ENCODE assay signal across 21 mouse cellular contexts in the genomic region with DNA sequence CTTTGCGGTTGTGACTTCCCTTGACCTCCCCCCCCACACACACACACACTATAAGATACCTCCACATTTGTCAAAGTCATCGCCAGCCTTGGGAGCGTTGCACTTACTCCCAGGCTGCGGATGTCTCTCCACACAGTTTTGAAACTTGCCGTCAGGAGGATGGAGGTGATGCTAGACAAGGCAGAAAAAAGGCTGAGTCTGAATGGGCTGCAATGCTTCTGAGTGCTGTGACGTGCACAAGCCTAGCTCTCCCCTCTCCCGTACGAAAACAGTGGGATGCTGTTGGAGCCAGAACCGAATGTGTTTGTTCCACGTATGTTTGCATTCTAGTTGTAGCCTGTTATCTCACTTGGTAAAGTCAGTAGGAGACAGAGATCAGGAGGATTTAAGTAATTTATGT. TPM values are rescaled to one million over a fixed set of nuclear protein-coding genes. Genes with fewer than 3 reads are reported as not detected.
DNase-seq lines count a peak whose midpoint lies in the region; ATAC-seq and TF ChIP-seq lines count a peak whose summit lies in the region.
"Had no signal": no experiment of that assay in that cellular context is flagged by ENCODE, and none has a peak within 500 bp of the region (broad histone marks: within the 10 kb centered on the region; RNA-seq: fewer than 3 reads in every experiment).

No protein-coding gene starts in this region.

- TF ChIP-seq EP300 in MEL (IDR thresholded peaks at IDR 0.05; ENCODE audit: low read depth in 1 of 2, low read length in 2 of 2), result no peak

- DNase-seq in heart, postnatal 4 days, result no peak
- DNase-seq in heart, postnatal 36 days, result no peak
- DNase-seq in MEL (ENCODE audit: low read depth, low spot score), result no peak
- DNase-seq in cerebellum, postnatal 36 days, result no peak
- DNase-seq: adrenal gland, postnatal 10 days; cerebellum, adult 11-12 months; cerebellum, adult 9-10 months; cerebellum, postnatal 25 days; gastrocnemius, postnatal 10 days; heart, postnatal 10 days; kidney, adult 8-10 months had no signal

- no peak for TF ChIP-seq POLR2A in MEL (IDR thresholded peaks at IDR 0.05; ENCODE audit: control insufficient read depth in 1 of 2, insufficient read depth in 1 of 2, low read depth in 1 of 2, low read length in 2 of 2, poor library complexity in 1 of 2)

- H3K4me1 ChIP-seq in heart, embryonic 12.5 days (replicated peaks), result peaks cover 14% of the 10 kb centered on the region
- peaks cover 10% of the 10 kb centered on the region for H3K4me1 ChIP-seq in heart, embryonic 16.5 days (ENCODE audit: control insufficient read depth, insufficient read depth, low read length)
- H3K4me1 ChIP-seq in MEL (ENCODE audit: control insufficient read depth in 1 of 2, insufficient read depth in 2 of 2, low read length in 2 of 2), result peaks cover 15 to 18% of the 10 kb centered on the region in 2 experiments
- H3K4me1 ChIP-seq: embryonic facial prominence, embryonic 13.5 days; hindbrain, embryonic 12.5 days had no signal

- peak overlapping the region; percentile 11; the same call in 1 of the 2 replicates for H3K27ac ChIP-seq in heart, embryonic 12.5 days (ENCODE audit: poor library complexity, severe bottlenecking)
- no peak overlapping the region; the same call in 1 of the 2 replicates for H3K27ac ChIP-seq in heart, embryonic 16.5 days (ENCODE audit: low read length)
- H3K27ac ChIP-seq in MEL (ENCODE audit: control insufficient read depth, low read depth, low read length), result peak overlapping the region; percentile 92
- H3K27ac ChIP-seq: embryonic facial prominence, embryonic 13.5 days; hindbrain, embryonic 12.5 days had no signal

- no peak for ATAC-seq in heart, embryonic 12.5 days (ENCODE audit: insufficient number of reproducible peaks, low FRiP score)
- ATAC-seq in heart, embryonic 16.5 days (replicated peaks; ENCODE audit: extremely low read depth, insufficient read depth, low FRiP score), result no peak
- 0 out of 2 replicates have a peak, but pooled peaks have one; percentile 19 for ATAC-seq in megakaryocyte-erythroid progenitor cell, adult 5-6 weeks (replicated peaks; ENCODE audit: low FRiP score, low TSS enrichment, poor library complexity, severe bottlenecking)
- ATAC-seq: forebrain, embryonic 14.5 days; hindbrain, embryonic 16.5 days; inflammation-experienced regulatory T-cells, adult 6 months; intestine, postnatal 0 days had no signal

- intact Hi-C loops in heart, postnatal 36 days (cut with DNase I), result no loop called here

- no peak overlapping the region for H3K9ac ChIP-seq in heart, embryonic 12.5 days
- peak overlapping the region; percentile 7; the same call in 1 of the 2 replicates for H3K9ac ChIP-seq in heart, embryonic 16.5 days (ENCODE audit: low read length)
- H3K9ac ChIP-seq in MEL (ENCODE audit: control insufficient read depth, low read depth, low read length, poor library complexity, severe bottlenecking), result peak overlapping the region; percentile 41; the same call in 1 of the 2 replicates
- H3K9ac ChIP-seq: embryonic facial prominence, embryonic 13.5 days; hindbrain, embryonic 12.5 days had no signal

- no peaks in the 10 kb centered on the region for H3K9me3 ChIP-seq in heart, embryonic 12.5 days (replicated peaks)
- no peaks in the 10 kb centered on the region for H3K9me3 ChIP-seq in heart, embryonic 16.5 days (replicated peaks; ENCODE audit: control insufficient read depth, low read length)
- no peaks in the 10 kb centered on the region for H3K9me3 ChIP-seq in MEL (replicated peaks; ENCODE audit: insufficient read depth, low read length)
- H3K9me3 ChIP-seq: embryonic facial prominence, embryonic 13.5 days; hindbrain, embryonic 12.5 days had no signal

- H3K27me3 ChIP-seq in heart, embryonic 12.5 days (replicated peaks), result no peaks in the 10 kb centered on the region
- H3K27me3 ChIP-seq in heart, embryonic 16.5 days (ENCODE audit: control insufficient read depth, insufficient read depth, low read length), result no peaks in the 10 kb centered on the region
- no peaks in the 10 kb centered on the region for H3K27me3 ChIP-seq in MEL (ENCODE audit: control insufficient read depth in 1 of 2, insufficient read depth in 2 of 2, low read length in 2 of 2)
- H3K27me3 ChIP-seq: embryonic facial prominence, embryonic 13.5 days; hindbrain, embryonic 12.5 days had no signal

- no peak overlapping the region for H3K4me3 ChIP-seq in heart, embryonic 12.5 days
- H3K4me3 ChIP-seq in heart, embryonic 16.5 days (ENCODE audit: low read length), result no peak overlapping the region
- peak overlapping the region in 1 of 2 experiments; percentile 30; a peak in 1 of 4 replicates for H3K4me3 ChIP-seq in MEL (ENCODE audit: control insufficient read depth in 1 of 2, insufficient read depth in 1 of 2, low read depth in 2 of 2, low read length in 2 of 2)
- H3K4me3 ChIP-seq: embryonic facial prominence, embryonic 13.5 days; hindbrain, embryonic 12.5 days had no signal

- 47% methylated on average over 10 of the region's 10 CpGs for WGBS in heart, embryonic 12.5 days
- 43% methylated on average over 10 of the region's 10 CpGs for WGBS in heart, embryonic 16.5 days

- TF ChIP-seq CTCF in MEL (IDR thresholded peaks at IDR 0.05 in 2 of 3, conservative IDR thresholded peaks at IDR 0.05 in 1 of 3; ENCODE audit: control insufficient read depth in 1 of 3, insufficient read depth in 1 of 3, low read depth in 2 of 3, low read length in 3 of 3, poor library complexity in 1 of 3, severe bottlenecking in 1 of 3), result no peak

- H3K36me3 ChIP-seq in heart, embryonic 12.5 days, result no peaks in the 10 kb centered on the region
- 0 out of 2 replicates have a peak, but pooled peaks cover 1% of the 10 kb centered on the region for H3K36me3 ChIP-seq in heart, embryonic 16.5 days (ENCODE audit: control insufficient read depth, insufficient read depth)
- peaks cover 0 to 23% of the 10 kb centered on the region in 2 experiments; a peak in 2 of 4 replicates for H3K36me3 ChIP-seq in MEL (ENCODE audit: control insufficient read depth in 1 of 2, insufficient read depth in 2 of 2, low read length in 2 of 2)

- TF ChIP-seq RAD21 in MEL (IDR thresholded peaks at IDR 0.05; ENCODE audit: low read depth, low read length), result no peak

- peak overlapping the region; percentile 27; the same call in 1 of the 2 replicates for H3K4me2 ChIP-seq in heart, embryonic 12.5 days
- peak overlapping the region; percentile 37 for H3K4me2 ChIP-seq in heart, embryonic 16.5 days (ENCODE audit: low read depth, low read length)
- H3K4me2 ChIP-seq: embryonic facial prominence, embryonic 13.5 days; hindbrain, embryonic 12.5 days had no signal

- no peaks in the 10 kb centered on the region for H3K79me2 ChIP-seq in MEL (ENCODE audit: control insufficient read depth, insufficient read depth, low read length, poor library complexity)

TF ChIP-seq in MEL, 35 proteins besides CTCF, POLR2A, EP300 and RAD21:
- no peak for TF ChIP-seq CHD2 (IDR thresholded peaks at IDR 0.05; ENCODE audit: low read length)
- TF ChIP-seq E2F4 (IDR thresholded peaks at IDR 0.05; ENCODE audit: borderline replicate concordance, low read depth, low read length), result no peak
- no peak for TF ChIP-seq MYB (IDR thresholded peaks at IDR 0.05; ENCODE audit: low read depth, low read length)
TF ChIP-seq in MEL: peak in this region for 0.

RNA-seq across cellular contexts. Expression of a gene that starts 15.2 kb away (rescaled TPM):
- 0.51 and 0.74 TPM in 2 replicates for polyA plus RNA-seq in heart, embryonic 12.5 days (2016; fragmentation: Nextera tagmentation; extraction: Ambion mirVana)
- 1 to 10 TPM in 1 of 2 experiments, under 1 TPM in 1; 0.90 to 1.0 TPM for total RNA-seq in heart, postnatal 4 days (2021)
- 0.64 and 0.95 TPM in 2 replicates for polyA plus RNA-seq in heart, embryonic 16.5 days (2015; fragmentation: Nextera tagmentation; extraction: Ambion mirVana)
- total RNA-seq in heart, postnatal 36 days (2021), result not detected
- total RNA-seq in MEL (2012; rRNA removed), result not detected in 2 replicates
- polyA plus RNA-seq in MEL (2012; ENCODE audit: insufficient read depth in 1 of 2, insufficient read length in 2 of 2, low read depth in 1 of 2, low replicate concordance in 2 of 2, missing spikeins in 1 of 2), result not detected
- total RNA-seq in megakaryocyte-erythroid progenitor cell, adult 5-6 weeks (2014; fragmentation: Nextera tagmentation), result not detected in 2 replicates
- not detected in 2 replicates for total RNA-seq in megakaryocyte-erythroid progenitor cell, adult 5-6 weeks (2017)
- total RNA-seq: gastrocnemius, postnatal 10 days; gastrocnemius, postnatal 4 days had no signal
- polyA plus RNA-seq: inflammation-experienced regulatory T-cells, adult 6 months; intestine, postnatal 0 days had no signal

RNA-seq across cellular contexts. Expression of a gene that starts 50.9 kb away (rescaled TPM):
- polyA plus RNA-seq in heart, embryonic 12.5 days (2016; fragmentation: Nextera tagmentation; extraction: Ambion mirVana), result 36.9 and 38.7 TPM in 2 replicates
- 10 to 100 TPM; 40.5 to 44.6 TPM for total RNA-seq in heart, postnatal 4 days (2021)
- polyA plus RNA-seq in heart, embryonic 16.5 days (2015; fragmentation: Nextera tagmentation; extraction: Ambion mirVana), result 35.7 and 37.7 TPM in 2 replicates
- 10 to 100 TPM; 49.8 to 59.0 TPM for total RNA-seq in heart, postnatal 36 days (2021)
- total RNA-seq in MEL (2012; rRNA removed), result 35.7 and 37.4 TPM in 2 replicates
- polyA plus RNA-seq in MEL (2012; ENCODE audit: insufficient read depth in 1 of 2, insufficient read length in 2 of 2, low read depth in 1 of 2, low replicate concordance in 2 of 2, missing spikeins in 1 of 2), result 10 to 100 TPM; 19.2 to 37.2 TPM
- total RNA-seq in megakaryocyte-erythroid progenitor cell, adult 5-6 weeks (2014; fragmentation: Nextera tagmentation), result 48.6 and 53.6 TPM in 2 replicates
- total RNA-seq in megakaryocyte-erythroid progenitor cell, adult 5-6 weeks (2017), result 63.4 and 75.8 TPM in 2 replicates
